Mouse (Mus musculus): ENCODE results near the gene Vmn1r16. TPM values are rescaled to one million over a fixed set of nuclear protein-coding genes. Genes with fewer than 3 reads are reported as not detected.

Vmn1r16 gene
- total and polyA plus RNA-seq, 3 experiments: 0.05 TPM; not detected in 2

DNA sequence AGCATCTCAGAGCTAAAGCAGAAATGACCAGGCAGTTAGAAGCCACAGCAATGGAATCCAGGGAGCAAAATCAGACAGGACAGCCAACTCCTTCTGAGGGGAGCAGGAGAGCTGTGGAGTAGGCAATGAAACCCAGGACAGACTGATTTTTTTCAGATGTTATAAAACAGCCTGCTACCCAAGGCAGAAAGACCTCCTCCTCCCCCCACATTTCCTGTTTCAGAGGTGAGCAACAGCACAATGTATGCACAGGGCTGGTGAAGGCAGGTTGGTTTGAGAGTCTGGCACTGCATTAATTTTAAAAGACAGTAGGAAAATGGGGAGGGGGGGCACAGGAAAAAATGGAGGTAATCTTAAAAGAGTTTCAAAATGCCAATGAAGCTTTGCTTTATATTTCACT, 56.8 kb downstream of the Vmn1r16 start:
- TF ChIP-seq POLR2AphosphoS5 (IDR thresholded peaks at IDR 0.05; ENCODE audit: insufficient replicate concordance, low read depth, low read length): no peak
- no peak for TF ChIP-seq GATA2 (IDR thresholded peaks at IDR 0.05; ENCODE audit: borderline replicate concordance, low read depth, low read length)
- TF ChIP-seq CTCF (IDR thresholded peaks at IDR 0.05; ENCODE audit: low read depth, low read length): no peak
- no peak for TF ChIP-seq GATA1 (IDR thresholded peaks at IDR 0.05; ENCODE audit: borderline replicate concordance, low read length)
- TF ChIP-seq TAL1 (conservative IDR thresholded peaks at IDR 0.05; ENCODE audit: low read depth, low read length): no peak
- Histone ChIP-seq H3K4me1 (ENCODE audit: insufficient read depth, low read depth, low read length) (no peaks in the 10 kb centered on the region), H3K9me3 (replicated peaks) (no peaks in the 10 kb centered on the region), H3K4me3 (ENCODE audit: low read depth, low read length) (no peak overlapping the region), H3K36me3 (replicated peaks) (no peaks in the 10 kb centered on the region), H3K27me3 (ENCODE audit: insufficient read depth, low read length) (no peaks in the 10 kb centered on the region)
- DNase-seq (ENCODE audit: low spot score): no peak
- ATAC-seq (ENCODE audit: extremely low read depth, insufficient number of reproducible peaks, low FRiP score, poor library complexity, severe bottlenecking): no peak

DNA sequence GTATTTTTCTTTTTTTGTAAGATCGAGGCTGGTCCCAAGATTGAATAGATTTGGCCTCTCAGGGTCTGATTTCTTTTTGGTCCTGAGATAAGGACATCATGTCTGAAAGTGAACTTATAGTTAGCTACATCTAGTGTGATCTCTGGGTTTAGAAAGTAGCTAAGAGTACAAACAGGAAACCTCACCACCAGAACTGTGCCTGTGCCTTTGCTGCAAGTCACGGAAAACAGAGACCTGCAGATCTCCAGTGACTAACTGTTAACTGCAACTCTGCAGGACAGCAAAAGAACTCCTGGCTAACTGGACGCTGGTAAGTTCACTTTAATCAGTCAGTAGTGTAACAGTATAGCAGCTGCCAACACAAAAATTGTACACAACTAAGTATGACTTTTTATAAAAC, 57.4 kb downstream of the Vmn1r16 start:
- ATAC-seq (ENCODE audit: extremely low read depth, insufficient number of reproducible peaks, low FRiP score, poor library complexity, severe bottlenecking): no peak
- H3K27me3 ChIP-seq (ENCODE audit: insufficient read depth, low read length): no peaks in the 10 kb centered on the region
- no peaks in the 10 kb centered on the region for H3K9me3 ChIP-seq (replicated peaks)
- no peak for DNase-seq (ENCODE audit: low spot score)
- H3K36me3 ChIP-seq (replicated peaks): no peaks in the 10 kb centered on the region
- H3K4me1 ChIP-seq (ENCODE audit: insufficient read depth, low read depth, low read length): no peaks in the 10 kb centered on the region
- no peak for TF ChIP-seq CTCF (IDR thresholded peaks at IDR 0.05; ENCODE audit: low read depth, low read length)
- no peak for TF ChIP-seq GATA1 (IDR thresholded peaks at IDR 0.05; ENCODE audit: borderline replicate concordance, low read length)
- no peak for TF ChIP-seq POLR2AphosphoS5 (IDR thresholded peaks at IDR 0.05; ENCODE audit: insufficient replicate concordance, low read depth, low read length)
- no peak overlapping the region for H3K4me3 ChIP-seq (ENCODE audit: low read depth, low read length)

Other genes starting within 250 kb of the Vmn1r16 start
- not detected in 2 replicates for gene Vmn1r10, start 220.0 kb downstream of the Vmn1r16 start, total RNA-seq (2014; fragmentation: Nextera tagmentation)
- 0.12 TPM in 1 of 2 replicates, not detected in the other for gene Vmn1r10, start 220.0 kb downstream of the Vmn1r16 start, total RNA-seq (2017)
- gene Vmn1r10, start 220.0 kb downstream of the Vmn1r16 start, polyA plus RNA-seq (2012): not detected in 2 replicates
- not detected in 2 replicates for gene Vmn1r11, start 196.0 kb downstream of the Vmn1r16 start, total RNA-seq (2014; fragmentation: Nextera tagmentation)
- gene Vmn1r11, start 196.0 kb downstream of the Vmn1r16 start, total RNA-seq (2017): 0.12 TPM in 1 of 2 replicates, not detected in the other
- not detected in 2 replicates for gene Vmn1r11, start 196.0 kb downstream of the Vmn1r16 start, polyA plus RNA-seq (2012)
- gene Vmn1r12, start 172.6 kb downstream of the Vmn1r16 start, total RNA-seq (2014; fragmentation: Nextera tagmentation): not detected in 2 replicates
- under 0.01 and 0.05 TPM in 2 replicates for gene Vmn1r12, start 172.6 kb downstream of the Vmn1r16 start, total RNA-seq (2017)
- not detected in 2 replicates for gene Vmn1r12, start 172.6 kb downstream of the Vmn1r16 start, polyA plus RNA-seq (2012)
- not detected in 2 replicates for gene Vmn1r13, start 126.2 kb downstream of the Vmn1r16 start, total RNA-seq (2014; fragmentation: Nextera tagmentation)
- gene Vmn1r13, start 126.2 kb downstream of the Vmn1r16 start, total RNA-seq (2017): under 0.01 and 0.33 TPM in 2 replicates
- not detected in 2 replicates for gene Vmn1r13, start 126.2 kb downstream of the Vmn1r16 start, polyA plus RNA-seq (2012)
- not detected in 2 replicates for gene Vmn1r14, start 97.8 kb downstream of the Vmn1r16 start, total RNA-seq (2014; fragmentation: Nextera tagmentation)
- 0.06 and 0.22 TPM in 2 replicates for gene Vmn1r14, start 97.8 kb downstream of the Vmn1r16 start, total RNA-seq (2017)
- not detected in 2 replicates for gene Vmn1r14, start 97.8 kb downstream of the Vmn1r16 start, polyA plus RNA-seq (2012)
- not detected in 2 replicates for gene Vmn1r15, start 71.5 kb downstream of the Vmn1r16 start, total RNA-seq (2014; fragmentation: Nextera tagmentation)
- 0.38 TPM in 1 of 2 replicates, not detected in the other for gene Vmn1r15, start 71.5 kb downstream of the Vmn1r16 start, total RNA-seq (2017)
- gene Vmn1r15, start 71.5 kb downstream of the Vmn1r16 start, polyA plus RNA-seq (2012): not detected in 2 replicates
- gene Vmn1r17, start 34.2 kb upstream of the Vmn1r16 start, total RNA-seq (2014; fragmentation: Nextera tagmentation): not detected in 2 replicates
- gene Vmn1r17, start 34.2 kb upstream of the Vmn1r16 start, total RNA-seq (2017): 0.17 TPM in 1 of 2 replicates, not detected in the other
- not detected in 2 replicates for gene Vmn1r17, start 34.2 kb upstream of the Vmn1r16 start, polyA plus RNA-seq (2012)
- not detected in 2 replicates for gene Vmn1r18, start 66.3 kb upstream of the Vmn1r16 start, total RNA-seq (2014; fragmentation: Nextera tagmentation)
- 0.06 and 0.16 TPM in 2 replicates for gene Vmn1r18, start 66.3 kb upstream of the Vmn1r16 start, total RNA-seq (2017)
- gene Vmn1r18, start 66.3 kb upstream of the Vmn1r16 start, polyA plus RNA-seq (2012): not detected in 2 replicates
- not detected in 2 replicates for gene Vmn1r19, start 74.3 kb upstream of the Vmn1r16 start, total RNA-seq (2014; fragmentation: Nextera tagmentation)
- 0.29 TPM in 1 of 2 replicates, not detected in the other for gene Vmn1r19, start 74.3 kb upstream of the Vmn1r16 start, total RNA-seq (2017)
- not detected in 2 replicates for gene Vmn1r19, start 74.3 kb upstream of the Vmn1r16 start, polyA plus RNA-seq (2012)
- not detected in 2 replicates for gene Vmn1r20, start 99.4 kb upstream of the Vmn1r16 start, total RNA-seq (2014; fragmentation: Nextera tagmentation)
- gene Vmn1r20, start 99.4 kb upstream of the Vmn1r16 start, total RNA-seq (2017): 0.06 and 0.11 TPM in 2 replicates
- not detected in 2 replicates for gene Vmn1r20, start 99.4 kb upstream of the Vmn1r16 start, polyA plus RNA-seq (2012)
- 2.1 and 2.4 TPM in 2 replicates for gene Ppm1k, start 206.0 kb upstream of the Vmn1r16 start, total RNA-seq (2014; fragmentation: Nextera tagmentation)
- 3.9 and 4.6 TPM in 2 replicates for gene Ppm1k, start 206.0 kb upstream of the Vmn1r16 start, total RNA-seq (2017)
- gene Ppm1k, start 206.0 kb upstream of the Vmn1r16 start, polyA plus RNA-seq (2012): 0.05 and 0.34 TPM in 2 replicates

All from G1E (cell line).